Mouse (Mus musculus) liver, postnatal 0 days (tissue): ENCODE data around the gene Gm2a. TPM values are rescaled to one million over a fixed set of nuclear protein-coding genes. Genes with fewer than 3 reads are reported as not detected.
"Not testable (repeated sequence)": the region's sequence is repeated elsewhere in the genome, so short reads cannot be mapped to it uniquely, and the experiment has no call there.

Experiments
- ATAC-seq: fragments of 200-750 bp; cut with Nextera tagmentation; 2 replicates; pipeline ENCODE4 v1.8.0; 2017; ENCODE audit warnings: mild to moderate bottlenecking, moderate library complexity
- DNase-seq: peaks from one replicate; pipeline ENCODE4 v3.0.0-alpha.2; 2016
- H3K27ac ChIP-seq: fragments of 300-500 bp; sonication (generic); 2 replicates; pipeline ENCODE4 v1.5.1; 2014; ENCODE audit warnings: antibody characterized with exemption, moderate library complexity, mild to moderate bottlenecking, low read depth
- H3K27me3 ChIP-seq: fragments of 300-500 bp; sonication (generic); 2 replicates; pipeline ENCODE4 v1.6.1; 2014; ENCODE audit warnings: low read length, control low read depth, mixed read lengths; ENCODE audit not compliant: insufficient read depth
- H3K36me3 ChIP-seq: fragments of 300-500 bp; sonication (generic); replicated peaks from 2 replicates; pipeline ENCODE4 v1.6.1; 2014; ENCODE audit warnings: mild to moderate bottlenecking, control low read depth, low read length, moderate library complexity, mixed read lengths; ENCODE audit not compliant: insufficient read depth
- H3K4me1 ChIP-seq: fragments of 300-500 bp; sonication (generic); 2 replicates; pipeline ENCODE4 v1.6.1; 2014; ENCODE audit warnings: antibody characterized with exemption, mild to moderate bottlenecking, control low read depth; ENCODE audit not compliant: insufficient read depth
- H3K4me2 ChIP-seq: fragments of 300-500 bp; sonication (generic); 2 replicates; pipeline ENCODE4 v1.6.1; 2014; ENCODE audit warnings: low read depth, mild to moderate bottlenecking, low read length, moderate library complexity, mixed read lengths
- H3K4me3 ChIP-seq: fragments of 300-500 bp; sonication (generic); 2 replicates; pipeline ENCODE4 v1.5.1; 2014; ENCODE audit warnings: low read depth, low read length
- H3K9ac ChIP-seq: fragments of 300-500 bp; sonication (generic); replicated peaks from 2 replicates; pipeline ENCODE4 v1.6.1; 2014; ENCODE audit warnings: mild to moderate bottlenecking, moderate library complexity
- H3K9me3 ChIP-seq: fragments of 300-500 bp; sonication (generic); 2 replicates; pipeline ENCODE4 v1.6.1; 2016; ENCODE audit warnings: mild to moderate bottlenecking, control low read depth, low read length, mixed read lengths
- CTCF ChIP-seq: sonication (generic); IDR thresholded peaks from 2 replicates; pipeline ENCODE4 v1.5.1; 2016; ENCODE audit warnings: antibody characterized with exemption, low read depth
- EP300 ChIP-seq: IDR thresholded peaks from 2 replicates; pipeline ENCODE4 v1.6.1; 2016; ENCODE audit warnings: antibody characterized with exemption, low read depth, mild to moderate bottlenecking
- WGBS: fragments of 180-500 bp; shearing (Covaris S2); extraction: QIAGEN DNeasy Blood & Tissue Kit; methylation state at CpG from one replicate; pipeline ENCODE4 v1.1.7; 2014; ENCODE audit not compliant: insufficient replicate concordance; 5-methylcytosine and 5-hydroxymethylcytosine counted together
- polyA plus RNA-seq: library from polyadenylated mRNA; unstranded; fragments of >200 nt; fragmentation: Nextera tagmentation; extraction: Ambion mirVana; gene quantifications from 2 replicates; pipeline ENCODE4 v1.2.1, GENCODE M21; 2015

The Gm2a gene
- polyA plus RNA-seq, 1 experiment from 2014 or later = 31.6 TPM

- TF ChIP-seq EP300 = no peak
- TF ChIP-seq CTCF = peak; percentile 94
- 17% methylated on average over 10 of the region's 10 CpGs for WGBS
Observed at GRCm38 (mm10) chr11:55087006-55087405, 10.9 kb upstream of the Gm2a start.

GRCm38 (mm10) chr11:55089892-55090291, 8.0 kb upstream of the Gm2a start:
- no peaks in the 10 kb centered on the region for H3K9me3 ChIP-seq
- TF ChIP-seq EP300 = no peak
- TF ChIP-seq CTCF = no peak
- H3K9ac ChIP-seq = no peak overlapping the region
- 69% methylated on average over 2 of the region's 2 CpGs for WGBS
- no peak overlapping the region for H3K4me3 ChIP-seq
- no peaks in the 10 kb centered on the region for H3K27me3 ChIP-seq
- no peak overlapping the region for H3K27ac ChIP-seq
- H3K4me1 ChIP-seq = peaks cover 2% of the 10 kb centered on the region; the same call in 1 of the 2 replicates
- H3K4me2 ChIP-seq = no peak overlapping the region
- ATAC-seq (no peak), DNase-seq (no peak)
- H3K36me3 ChIP-seq = no peaks in the 10 kb centered on the region

More at GRCm38 (mm10) chr11:55087006-55087405, 10.9 kb upstream of the Gm2a start:
- H3K4me3 ChIP-seq = no peak overlapping the region
- H3K9me3 ChIP-seq = no peaks in the 10 kb centered on the region
- no peak overlapping the region for H3K27ac ChIP-seq
- no peaks in the 10 kb centered on the region for H3K36me3 ChIP-seq
- H3K4me2 ChIP-seq = no peak overlapping the region
- ATAC-seq (peak; percentile 51; the same call in 1 of the 2 replicates), DNase-seq (peak; percentile 80)
- no peak overlapping the region for H3K9ac ChIP-seq
- H3K4me1 ChIP-seq = no peaks in the 10 kb centered on the region
- H3K27me3 ChIP-seq = no peaks in the 10 kb centered on the region

GRCm38 (mm10) chr11:55093096-55093495, 4.8 kb upstream of the Gm2a start:
- Histone ChIP-seq H3K9ac (no peak overlapping the region), H3K4me3 (no peak overlapping the region), H3K27ac (no peak overlapping the region), H3K9me3 (no peaks in the 10 kb centered on the region), H3K27me3 (no peaks in the 10 kb centered on the region), H3K4me1 (peaks cover 11% of the 10 kb centered on the region), H3K36me3 (no peaks in the 10 kb centered on the region), H3K4me2 (no peak overlapping the region)
- TF ChIP-seq EP300 (no peak), CTCF (no peak)
- 67% methylated on average over 7 of the region's 7 CpGs for WGBS
- ATAC-seq (no peak), DNase-seq (no peak)

GRCm38 (mm10) chr11:55096296-55096695, 1.6 kb upstream of the Gm2a start:
- not testable (repeated sequence) for H3K4me3 ChIP-seq, H3K36me3 ChIP-seq, H3K9ac ChIP-seq, DNase-seq, H3K4me2 ChIP-seq, H3K9me3 ChIP-seq, ATAC-seq, H3K27me3 ChIP-seq
- peaks cover 32% of the 10 kb centered on the region for H3K4me1 ChIP-seq
- 70% methylated on average over 4 of the region's 4 CpGs for WGBS
- H3K27ac ChIP-seq = peak overlapping the region; percentile 87

GRCm38 (mm10) chr11:55096731-55097462, 1.0 kb upstream of the Gm2a start:
- Histone ChIP-seq H3K4me2 (peak overlapping the region; percentile 67), H3K9me3 (no peaks in the 10 kb centered on the region), H3K27me3 (no peaks in the 10 kb centered on the region), H3K4me3 (peak overlapping the region; percentile 34), H3K27ac (peak overlapping the region; percentile 87), H3K9ac (peak overlapping the region; percentile 39), H3K36me3 (no peaks in the 10 kb centered on the region), H3K4me1 (peaks cover 32% of the 10 kb centered on the region)
- TF ChIP-seq EP300 (no peak), CTCF (no peak)
- DNase-seq (no peak), ATAC-seq (no peak)
- 19% methylated on average over 11 of the region's 11 CpGs for WGBS

- DNase-seq (no peak), ATAC-seq (peak; percentile 28; the same call in 1 of the 2 replicates)
- no peaks in the 10 kb centered on the region for H3K27me3 ChIP-seq
- peak overlapping the region; percentile 71 for H3K27ac ChIP-seq
- H3K4me3 ChIP-seq = peak overlapping the region; percentile 57
- peaks cover 37% of the 10 kb centered on the region for H3K4me1 ChIP-seq
- no peaks in the 10 kb centered on the region for H3K9me3 ChIP-seq
- H3K9ac ChIP-seq = peak overlapping the region; percentile 56
- no peaks in the 10 kb centered on the region for H3K36me3 ChIP-seq
- peak overlapping the region; percentile 77 for H3K4me2 ChIP-seq
- TF ChIP-seq CTCF (no peak), EP300 (no peak)
- 14% methylated on average over 23 of the region's 24 CpGs for WGBS
Observed at GRCm38 (mm10) chr11:55098189-55098915, 437 bp downstream of the Gm2a start.
